Mouse (Mus musculus) spleen, postnatal 0 days (tissue): ENCODE results near the gene Bcs1l. TPM values are rescaled to one million over a fixed set of nuclear protein-coding genes. Genes with fewer than 3 reads are reported as not detected.

Experiments
- polyA plus RNA-seq: library from polyadenylated mRNA; unstranded; fragments of >200 nt; fragmentation: Nextera tagmentation; extraction: Ambion mirVana; gene quantifications from 2 replicates; pipeline ENCODE4 v1.2.1, GENCODE M21; 2015

Gene Bcs1l
- polyA plus RNA-seq, result 7.3 and 8.8 TPM in 2 replicates

DNA sequence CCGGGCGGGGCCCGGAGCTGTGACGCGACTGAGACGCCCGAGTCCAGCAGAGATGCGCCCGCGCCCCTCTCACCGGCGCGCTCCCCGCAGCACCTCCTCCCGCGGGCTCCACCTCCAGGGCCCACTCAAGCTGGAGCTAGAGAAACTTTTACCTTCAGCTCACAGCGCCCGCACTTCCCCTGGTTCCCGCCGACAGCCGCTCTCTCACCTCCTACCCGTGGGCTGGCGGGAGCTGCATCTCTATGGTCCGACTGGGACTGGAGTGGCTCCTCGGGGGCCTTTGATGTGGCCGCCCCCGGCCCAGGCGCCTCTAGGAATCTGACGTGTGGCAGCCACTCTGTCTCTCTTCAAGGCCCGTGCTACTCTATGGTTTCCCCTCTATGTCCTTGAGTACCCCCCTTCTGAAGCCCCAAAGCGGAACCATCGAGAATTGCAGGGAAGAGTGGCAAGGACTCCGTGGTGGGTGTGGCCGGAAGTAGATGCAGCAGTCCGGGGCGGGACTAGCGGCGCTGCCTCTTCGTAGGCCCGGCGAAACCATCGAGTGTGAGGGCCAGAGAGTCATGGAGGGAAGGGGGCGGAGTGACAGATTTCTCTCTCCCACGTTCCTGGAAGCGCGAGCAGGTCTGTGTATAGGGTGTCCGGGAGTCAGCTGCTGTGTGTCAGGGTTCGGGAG lies at the start of gene Bcs1l, which contains the start of gene Zfp142:
Gene Bcs1l (plus strand): TSS at position 517 of the 673 bp plus-strand sequence.
Gene Zfp142 (minus strand): TSS at position 474 of the 673 bp plus-strand sequence.

DNA sequence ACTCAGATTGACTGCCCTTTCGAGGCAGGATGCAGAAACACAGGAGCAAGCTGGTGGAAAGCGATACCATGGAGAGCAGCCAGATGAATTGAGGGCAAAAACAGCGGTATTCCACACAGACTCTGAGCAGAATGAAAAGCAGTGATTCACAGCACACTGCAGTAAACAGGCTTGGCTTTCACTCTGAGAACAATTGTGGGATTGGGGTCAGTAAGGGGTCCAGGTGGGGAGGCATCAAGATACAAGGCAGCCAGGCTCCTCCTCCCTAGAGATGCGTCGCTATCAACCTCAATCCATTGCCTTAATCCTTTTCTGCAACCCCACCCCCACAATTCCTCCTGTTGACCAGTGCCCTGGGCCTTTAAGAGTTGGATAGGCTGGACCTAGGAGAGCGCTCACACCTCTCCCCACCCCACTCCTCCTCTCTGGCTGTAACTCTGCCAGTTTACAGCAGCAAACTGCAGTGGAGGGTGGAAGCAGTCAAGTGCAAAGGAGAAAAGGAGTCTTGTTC lies 45.6 kb upstream of the Bcs1l start, which contains the start of gene Plcd4:
Gene Plcd4 (plus strand): TSS at position 438 of the 511 bp plus-strand sequence.

DNA sequence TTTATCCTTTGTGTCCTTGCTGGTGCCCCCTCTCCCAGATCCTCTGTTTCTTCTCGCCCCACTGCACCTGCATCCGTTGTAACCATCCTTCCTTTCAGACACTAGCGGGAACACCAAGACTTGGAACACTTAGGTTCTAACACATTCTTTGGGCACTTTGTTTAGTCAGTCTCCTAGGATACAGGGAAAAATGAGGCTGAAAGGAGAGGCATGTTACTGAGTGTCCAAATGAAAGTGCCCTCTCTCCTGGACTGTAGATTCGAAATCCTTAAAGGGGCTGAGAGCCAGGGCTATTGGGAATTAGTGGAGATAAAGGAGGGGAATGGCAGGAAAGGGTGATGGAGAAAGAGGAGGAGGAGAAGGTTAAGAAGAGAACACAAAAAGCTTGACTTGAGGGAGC lies 43.9 kb upstream of the Bcs1l start, which contains the start of gene Usp37:
Gene Usp37 (minus strand): TSS at position 101 of the 400 bp plus-strand sequence.

DNA sequence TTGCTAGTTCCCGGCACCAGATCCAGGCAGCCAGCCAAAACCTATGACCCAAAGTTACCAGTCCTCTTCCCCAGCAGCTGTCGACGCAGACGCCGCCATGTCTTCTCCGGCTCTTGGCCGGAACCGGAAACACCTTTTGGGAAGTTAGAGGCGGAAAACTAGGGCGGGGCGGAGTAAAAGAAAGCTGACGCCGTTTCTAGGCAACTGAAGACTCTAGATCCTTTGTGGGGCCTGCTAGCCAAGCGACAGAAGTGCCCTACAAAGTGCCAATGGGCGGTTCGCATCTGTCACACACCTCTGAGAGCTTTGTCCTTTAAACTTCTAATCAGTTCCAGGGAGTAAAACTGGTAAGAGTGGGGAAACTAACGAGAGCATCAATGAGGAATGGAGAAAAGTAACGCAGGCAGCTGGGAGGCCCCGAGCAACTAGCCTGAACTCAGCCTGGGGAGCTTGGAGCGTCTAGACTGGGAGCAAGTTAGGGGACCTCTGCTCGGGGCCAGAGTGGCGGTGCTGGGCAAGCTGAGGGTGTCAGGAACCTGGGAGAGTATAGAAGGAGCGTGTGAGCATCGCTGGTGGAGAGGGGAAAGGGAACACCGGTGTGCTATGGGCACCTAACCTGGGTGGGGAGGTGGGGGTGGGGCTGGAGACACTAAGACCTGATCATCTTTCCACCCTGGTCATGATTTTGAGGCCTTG lies 13.3 kb downstream of the Bcs1l start, which contains the start of the genes Rnf25 and Stk36:
Gene Rnf25 (minus strand): TSS at position 131 of the 696 bp plus-strand sequence.
Gene Stk36 (plus strand): TSS at position 179 of the 696 bp plus-strand sequence.

Other genes starting within 250 kb of the Bcs1l start
- gene Catip, start 226.2 kb upstream of the Bcs1l start, polyA plus RNA-seq, result 0.16 and 0.20 TPM in 2 replicates
- 17.5 and 24.0 TPM in 2 replicates for gene Slc11a1, start 213.1 kb upstream of the Bcs1l start, polyA plus RNA-seq
- gene Ctdsp1, start 196.8 kb upstream of the Bcs1l start, polyA plus RNA-seq, result 41.8 and 50.5 TPM in 2 replicates
- gene Vil1, start 178.9 kb upstream of the Bcs1l start, polyA plus RNA-seq, result 0.11 and 0.14 TPM in 2 replicates
- gene Cnot9, start 82.2 kb upstream of the Bcs1l start, polyA plus RNA-seq, result 40.3 and 42.2 TPM in 2 replicates
- 0.20 and 0.82 TPM in 2 replicates for gene Plcd4, start 45.4 kb upstream of the Bcs1l start, polyA plus RNA-seq
- 13.0 and 13.2 TPM in 2 replicates for gene Usp37, start 44.0 kb upstream of the Bcs1l start, polyA plus RNA-seq
- 3.0 and 3.1 TPM in 2 replicates for gene Zfp142, start within 50 bp of the Bcs1l start, polyA plus RNA-seq
- gene Rnf25, start 13.1 kb downstream of the Bcs1l start, polyA plus RNA-seq, result 13.2 and 18.0 TPM in 2 replicates
- gene Stk36, start 13.2 kb downstream of the Bcs1l start, polyA plus RNA-seq, result 0.40 and 0.73 TPM in 2 replicates
- gene Ttll4, start 73.5 kb downstream of the Bcs1l start, polyA plus RNA-seq, result 3.6 and 6.4 TPM in 2 replicates
- gene Cyp27a1, start 125.3 kb downstream of the Bcs1l start, polyA plus RNA-seq, result 5.8 and 8.5 TPM in 2 replicates
- 0.16 and 0.23 TPM in 2 replicates for gene Prkag3, start 160.9 kb downstream of the Bcs1l start, polyA plus RNA-seq
- gene Wnt6, start 183.6 kb downstream of the Bcs1l start, polyA plus RNA-seq, result 2.1 and 3.0 TPM in 2 replicates
- gene Wnt10a, start 203.2 kb downstream of the Bcs1l start, polyA plus RNA-seq, result 0.12 and 0.21 TPM in 2 replicates